Mouse (Mus musculus): ENCODE measurements around the gene Gm20721.

Gm20721 gene

DNA sequence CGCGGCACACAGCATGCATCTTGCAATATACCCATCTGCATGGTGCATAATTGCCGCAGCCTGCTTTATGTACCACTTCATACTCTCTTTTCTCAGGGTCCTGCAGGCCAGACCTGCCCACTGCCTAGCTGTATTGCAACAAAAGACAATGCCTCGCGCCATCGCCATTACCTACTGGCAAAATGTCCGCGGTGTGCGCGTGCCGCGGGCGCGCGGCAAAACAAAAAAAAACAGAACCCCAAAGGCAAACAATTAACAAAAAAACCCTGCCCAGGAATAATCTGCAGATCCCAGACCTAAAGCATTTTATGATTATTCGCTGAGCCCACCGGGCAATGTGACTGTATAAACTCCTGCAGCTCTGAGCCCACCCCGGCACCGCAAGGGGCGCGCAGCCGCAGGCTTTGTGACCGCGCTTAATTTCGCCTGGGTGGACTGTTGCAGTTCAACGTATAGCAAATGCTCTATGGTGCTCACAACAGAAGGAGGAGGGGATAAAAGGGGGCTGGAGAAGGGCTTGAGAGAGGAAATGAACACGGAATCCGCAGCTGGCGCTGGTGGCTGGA, 50.5 kb downstream of the Gm20721 start:
- no peak for DNase-seq

DNA sequence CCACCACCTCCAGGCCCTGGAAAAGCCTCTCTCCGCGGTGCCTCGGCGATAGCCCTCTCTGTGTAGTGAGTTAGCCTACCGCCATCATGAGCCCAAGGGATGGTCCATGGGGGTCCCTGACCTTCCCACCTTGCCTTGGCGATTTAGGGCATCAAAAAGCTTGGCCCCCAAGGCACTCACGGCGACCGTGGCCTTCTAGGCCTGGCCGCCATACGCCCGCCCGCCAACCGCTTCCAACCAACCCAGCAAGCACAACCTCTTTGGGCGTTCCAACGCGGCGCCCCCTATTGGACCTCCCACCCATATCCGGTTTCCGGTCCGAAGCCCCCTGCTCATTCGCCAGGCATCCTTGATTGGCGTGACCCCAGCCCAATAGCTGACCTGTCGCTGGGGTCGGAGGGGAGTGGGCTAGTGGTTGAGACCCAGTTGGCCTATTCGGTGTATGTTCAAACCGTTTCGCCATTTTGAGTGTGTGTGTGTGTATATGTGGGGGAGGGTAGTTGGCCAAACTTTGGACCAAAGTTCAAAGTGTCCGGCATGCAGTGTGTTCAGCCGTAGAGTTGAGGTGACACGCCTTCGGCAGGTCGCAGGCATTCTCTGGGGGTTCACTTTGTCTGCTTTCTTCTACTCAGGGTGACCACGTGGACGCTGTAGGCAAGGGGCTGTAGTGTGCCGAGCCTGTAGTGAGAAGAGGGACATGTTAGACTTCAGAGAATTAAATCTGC, 51.2 kb downstream of the Gm20721 start:
- DNase-seq = peak in 1 of 2 experiments; percentile 16

DNA sequence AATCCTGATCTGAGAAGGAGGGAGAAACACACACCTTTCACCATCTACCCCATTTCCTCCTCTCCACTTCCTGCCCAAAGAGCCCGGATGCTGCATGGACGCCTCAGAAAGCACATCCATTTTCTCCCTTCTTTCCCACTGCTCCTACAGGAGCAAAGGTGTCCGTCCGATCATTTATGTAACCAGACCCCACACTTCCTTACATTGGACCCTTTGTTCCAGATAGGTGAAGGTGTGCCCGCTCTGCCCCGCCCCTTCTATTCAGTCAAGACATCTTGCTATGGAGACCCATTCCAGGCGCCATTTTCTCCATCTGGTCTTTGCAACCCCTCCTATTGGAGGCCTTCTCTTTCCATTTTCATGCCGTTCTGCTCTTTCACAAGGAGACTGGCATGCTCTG, 52.1 kb downstream of the Gm20721 start:
- DNase-seq = no peak

DNA sequence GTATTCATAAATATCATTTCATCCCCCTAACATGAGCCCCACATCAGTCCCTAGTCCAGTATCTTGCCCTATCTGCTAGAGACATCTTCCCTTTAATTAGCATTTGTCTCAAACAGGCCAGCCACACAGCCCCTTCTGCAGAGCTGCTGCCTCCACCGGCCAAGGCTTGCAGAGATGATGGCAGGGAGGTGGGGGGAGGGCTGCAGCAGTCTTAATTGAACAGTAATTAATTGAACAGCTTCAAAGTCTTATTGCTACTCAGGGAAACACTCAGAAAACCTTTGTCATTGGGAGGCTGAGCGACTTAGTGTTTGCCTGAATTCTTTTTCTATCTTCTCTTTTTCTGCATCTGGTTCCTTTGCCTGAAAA, 54.9 kb downstream of the Gm20721 start:
- DNase-seq = no peak

DNA sequence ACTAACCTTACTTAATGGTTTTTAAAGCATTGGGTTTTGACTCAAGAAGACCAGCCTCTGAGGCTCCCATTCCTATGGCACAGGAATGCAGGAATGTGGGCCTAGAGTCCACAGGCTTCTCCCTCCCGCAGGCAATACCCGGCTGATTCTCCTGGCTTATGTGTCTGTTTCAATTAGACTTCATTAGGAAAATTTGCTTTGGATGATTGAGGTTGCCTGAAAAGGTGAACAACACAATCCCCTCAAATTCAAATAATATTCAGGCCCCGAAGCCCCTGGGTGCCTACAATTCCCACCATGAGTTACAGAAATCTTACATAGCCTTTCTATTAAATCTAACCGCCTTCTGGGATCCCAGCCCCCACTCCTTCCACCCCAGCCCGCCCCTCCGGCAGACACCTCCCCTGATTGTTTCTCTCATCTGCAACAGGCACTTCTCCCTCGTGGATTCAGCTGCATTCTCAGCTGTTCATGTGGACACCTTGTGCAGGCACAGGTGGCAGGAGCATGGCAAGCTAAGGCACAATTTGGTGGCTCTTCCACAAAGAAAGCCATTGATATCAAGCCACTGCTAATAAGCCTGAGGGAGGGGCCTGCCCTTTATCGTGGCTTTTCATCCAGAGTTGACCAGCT, 55.4 kb downstream of the Gm20721 start:
- no peak for DNase-seq

DNA sequence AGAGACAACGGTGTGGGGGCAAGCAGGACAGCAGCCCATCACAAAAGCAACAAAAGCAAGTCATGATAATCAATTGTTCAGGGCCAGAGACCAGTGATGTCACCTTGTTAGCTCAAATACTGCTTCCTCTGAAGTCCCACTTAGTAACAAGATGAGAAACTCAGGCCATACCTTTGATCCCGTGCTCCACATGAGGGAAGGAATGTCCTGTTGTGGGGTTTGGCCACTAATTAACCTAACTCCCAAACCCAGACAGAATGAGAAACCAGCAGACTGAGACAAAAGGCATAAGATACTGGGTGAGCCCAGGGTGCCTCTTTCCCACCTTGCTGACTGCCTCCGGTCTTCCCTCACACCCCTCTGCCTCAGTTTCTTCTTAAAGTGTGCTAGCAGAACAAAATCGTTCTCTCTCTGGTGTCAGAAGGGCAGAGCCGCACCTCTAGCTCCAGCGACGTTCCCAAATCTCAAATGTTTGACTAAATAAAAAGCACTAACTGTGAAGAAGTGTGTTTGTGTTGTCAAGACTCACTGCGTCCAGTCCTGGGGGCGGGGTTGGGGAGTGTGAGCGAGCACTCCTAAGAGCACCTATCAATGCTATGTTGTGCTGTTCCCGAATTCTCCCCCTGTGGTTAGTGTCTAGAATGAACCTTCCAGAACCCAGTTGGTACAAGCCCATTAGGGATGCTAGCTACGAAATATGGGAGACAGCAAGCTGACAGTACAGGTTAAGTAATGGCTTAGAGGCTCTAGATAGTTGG, 57.7 kb downstream of the Gm20721 start:
- no peak for DNase-seq

DNA sequence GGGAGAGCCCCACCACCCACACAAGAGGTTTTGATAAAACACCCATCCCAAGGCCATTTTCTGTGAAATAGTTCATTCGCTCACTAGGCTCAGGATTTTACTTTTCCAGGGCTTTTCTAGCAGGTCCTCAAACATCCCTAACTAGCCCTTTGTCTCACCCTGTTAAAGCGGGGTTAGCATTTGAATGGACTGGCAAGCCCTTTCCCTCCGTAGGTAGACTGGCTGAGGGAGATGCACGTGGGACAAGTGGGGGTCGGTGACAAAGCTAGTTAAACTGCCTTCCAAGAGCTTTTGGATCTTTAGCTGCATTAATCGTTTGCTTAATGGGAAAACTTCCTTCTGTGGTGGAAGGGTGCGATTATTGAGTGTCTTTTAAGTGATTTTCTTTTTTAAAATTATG, 58.6 kb downstream of the Gm20721 start:
- DNase-seq = no peak

DNA sequence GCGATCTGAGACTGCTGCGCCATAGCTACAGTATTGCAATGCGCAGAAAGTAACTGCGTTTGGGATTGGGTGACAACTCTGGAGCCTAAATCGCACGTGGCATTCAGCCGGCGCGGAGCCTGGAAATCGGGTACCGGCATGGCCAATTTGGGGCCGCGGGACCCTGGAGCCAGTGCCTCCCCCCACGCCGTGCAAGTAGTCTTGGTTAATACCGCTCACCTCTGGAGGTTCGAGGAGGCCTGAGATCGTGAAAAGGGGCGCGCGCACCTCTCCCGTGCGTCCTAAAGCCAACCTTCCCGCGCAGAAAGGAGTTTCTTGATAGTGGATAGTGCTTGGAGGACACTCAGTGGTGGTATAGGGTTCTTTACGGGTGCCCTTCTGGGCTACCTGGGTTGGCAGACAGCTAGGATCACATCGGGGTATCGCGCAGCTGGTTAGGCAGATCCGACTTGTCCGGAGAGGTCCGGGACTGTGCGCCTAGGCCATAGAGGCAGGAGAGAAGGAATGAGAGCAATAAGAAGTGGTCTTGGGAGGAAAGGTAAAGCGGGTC, 60.5 kb downstream of the Gm20721 start:
- no peak for DNase-seq

DNA sequence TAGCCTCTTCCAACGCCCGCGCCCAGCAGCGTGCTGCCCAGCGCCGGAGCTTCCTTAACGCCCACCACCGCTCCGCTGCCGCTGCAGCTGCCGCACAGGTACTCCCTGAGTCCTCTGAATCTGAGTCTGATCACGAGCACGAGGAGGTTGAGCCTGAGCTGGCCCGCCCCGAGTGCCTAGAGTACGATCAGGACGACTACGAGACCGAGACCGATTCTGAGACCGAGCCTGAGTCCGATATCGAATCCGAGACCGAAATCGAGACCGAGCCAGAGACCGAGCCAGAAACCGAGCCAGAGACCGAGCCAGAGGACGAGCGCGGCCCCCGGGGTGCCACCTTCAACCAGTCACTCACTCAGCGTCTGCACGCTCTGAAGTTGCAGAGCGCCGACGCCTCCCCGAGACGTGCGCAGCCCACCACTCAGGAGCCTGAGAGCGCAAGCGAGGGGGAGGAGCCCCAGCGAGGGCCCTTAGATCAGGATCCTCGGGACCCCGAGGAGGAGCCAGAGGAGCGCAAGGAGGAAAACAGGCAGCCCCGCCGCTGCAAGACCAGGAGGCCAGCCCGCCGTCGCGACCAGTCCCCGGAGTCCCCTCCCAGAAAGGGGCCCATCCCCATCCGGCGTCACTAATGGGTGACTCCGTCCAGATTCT, 61.6 kb downstream of the Gm20721 start:
- no peak for DNase-seq

DNA sequence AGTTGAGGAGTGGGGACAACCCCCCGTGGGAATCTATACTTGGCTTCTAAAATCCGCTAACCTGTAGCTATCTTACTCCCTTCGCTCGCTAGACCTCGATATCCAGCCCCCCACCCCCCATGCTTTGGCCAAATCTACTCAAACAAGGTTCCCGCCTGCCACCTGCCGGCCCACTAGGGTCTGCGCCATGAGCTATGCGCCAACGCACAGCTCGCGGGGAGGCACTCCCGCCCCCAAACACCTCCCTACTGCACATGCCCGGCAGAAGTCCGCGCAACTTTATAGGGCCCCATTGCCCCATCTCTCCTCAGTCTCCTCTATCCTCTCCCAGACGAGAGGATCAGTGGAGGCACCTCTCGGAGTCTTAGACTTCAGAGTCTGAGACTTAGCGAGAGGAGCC, 62.5 kb downstream of the Gm20721 start, which contains the start of gene Gnas:
Gnas (plus strand) TSS at position 310 of the 400 bp plus-strand sequence.
- DNase-seq = no peak

DNA sequence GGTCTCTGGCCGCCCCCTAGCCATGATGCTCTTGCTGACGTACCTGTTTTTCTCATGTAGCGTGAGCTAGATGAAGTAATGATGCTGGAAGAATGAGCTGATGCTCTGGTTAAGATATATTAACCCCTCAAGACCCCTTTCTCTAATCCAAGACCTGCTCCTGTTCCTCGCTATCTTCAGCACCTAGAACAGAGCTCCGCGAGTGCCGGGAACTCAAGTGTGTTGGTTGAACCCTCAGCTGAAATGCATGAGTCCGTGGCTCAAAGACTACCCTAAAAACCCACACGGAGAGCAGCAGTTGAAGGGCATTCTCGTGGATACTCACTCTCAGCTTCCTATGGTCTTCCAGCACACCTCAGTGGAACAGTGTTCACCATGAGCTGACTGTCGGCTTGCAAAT, 63.2 kb downstream of the Gm20721 start:
- DNase-seq = no peak
